Mouse (Mus musculus): ENCODE data around the gene Ift140. TPM values are rescaled to one million over a fixed set of nuclear protein-coding genes. Genes with fewer than 3 reads are reported as not detected.

Ift140 gene
- total RNA-seq, 1 experiment from 2014 or later: 35.1 TPM

DNA sequence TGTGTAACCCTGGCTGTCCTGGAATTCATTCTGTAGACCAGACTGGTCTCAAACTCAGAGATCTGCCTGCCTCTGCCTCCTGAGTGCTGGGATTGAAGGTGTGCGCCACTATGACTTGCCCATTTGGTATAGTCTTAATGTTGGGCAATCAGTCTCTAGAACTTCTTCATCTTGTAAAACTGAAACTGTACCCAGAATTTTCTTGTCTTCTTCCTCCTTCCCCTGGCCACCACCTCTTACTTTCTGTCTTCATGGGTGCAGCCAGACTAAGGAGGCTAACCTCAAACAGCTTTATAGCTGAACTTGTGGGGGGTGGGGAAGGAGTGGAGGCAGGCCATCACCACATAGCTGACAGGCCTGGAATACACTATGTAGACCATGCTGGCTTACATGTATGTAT lies 122.9 kb downstream of the Ift140 start:
- ATAC-seq (replicated peaks in 1 of 2; ENCODE audit: insufficient read depth in 1 of 2, low FRiP score in 2 of 2, low TSS enrichment in 1 of 2, low read depth in 1 of 2, poor library complexity in 2 of 2, severe bottlenecking in 2 of 2): no peak

DNA sequence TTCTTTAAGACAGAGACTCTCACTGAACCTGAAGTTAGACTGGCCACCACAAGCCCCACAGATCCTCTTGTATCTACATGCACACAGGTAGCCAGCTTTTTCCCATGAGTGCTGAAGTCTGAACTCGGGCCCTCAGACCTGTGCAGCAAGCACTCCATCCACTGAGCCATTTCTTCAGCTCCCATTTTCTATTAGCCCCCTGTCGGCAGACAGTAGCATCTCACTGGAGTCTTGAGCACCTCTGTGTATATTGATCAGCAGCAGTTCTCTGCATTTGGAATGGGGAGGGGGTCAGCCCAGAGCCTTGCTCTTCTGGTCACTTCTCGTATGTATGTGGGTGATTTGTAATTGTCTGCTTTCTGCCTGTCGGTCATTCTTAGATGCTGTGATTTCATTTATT lies 124.1 kb downstream of the Ift140 start:
- ATAC-seq (replicated peaks in 1 of 2; ENCODE audit: insufficient read depth in 1 of 2, low FRiP score in 2 of 2, low TSS enrichment in 1 of 2, low read depth in 1 of 2, poor library complexity in 2 of 2, severe bottlenecking in 2 of 2): no peak

Other genes starting within 250 kb of the Ift140 start
- 0.44 TPM in 1 of 2 replicates, not detected in the other for gene Meiob, start 211.8 kb upstream of the Ift140 start, total RNA-seq (2017)
- gene Hagh, start 175.9 kb upstream of the Ift140 start, total RNA-seq (2017): 24.5 and 24.6 TPM in 2 replicates
- 15.0 and 19.6 TPM in 2 replicates for gene Fahd1, start 165.7 kb upstream of the Ift140 start, total RNA-seq (2017)
- gene Igfals, start 150.1 kb upstream of the Ift140 start, total RNA-seq (2017): not detected in 2 replicates
- gene Nubp2, start 129.7 kb upstream of the Ift140 start, total RNA-seq (2017): 27.9 and 33.1 TPM in 2 replicates
- gene Spsb3, start 129.4 kb upstream of the Ift140 start, total RNA-seq (2017): 6.0 and 12.9 TPM in 2 replicates
- gene Eme2, start 121.0 kb upstream of the Ift140 start, total RNA-seq (2017): 13.7 and 27.3 TPM in 2 replicates
- 23.1 and 25.8 TPM in 2 replicates for gene Mrps34, start 121.0 kb upstream of the Ift140 start, total RNA-seq (2017)
- 22.5 and 44.1 TPM in 2 replicates for gene Nme3, start 119.6 kb upstream of the Ift140 start, total RNA-seq (2017)
- 32.8 and 48.7 TPM in 2 replicates for gene Mapk8ip3, start 79.1 kb upstream of the Ift140 start, total RNA-seq (2017)
- gene Jpt2, start 55.4 kb upstream of the Ift140 start, total RNA-seq (2017): 71.0 and 108 TPM in 2 replicates
- 13.3 and 15.4 TPM in 2 replicates for gene Cramp1l, start 297 bp upstream of the Ift140 start, total RNA-seq (2017)
- not detected in 2 replicates for gene Tmem204, start 67.5 kb downstream of the Ift140 start, total RNA-seq (2017)
- gene Telo2, start 99.9 kb downstream of the Ift140 start, total RNA-seq (2017): 22.5 and 28.7 TPM in 2 replicates
- gene Ptx4, start 104.7 kb downstream of the Ift140 start, total RNA-seq (2017): 0.40 TPM in 1 of 2 replicates, not detected in the other
- gene Clcn7, start 117.3 kb downstream of the Ift140 start, total RNA-seq (2017): 7.0 and 7.7 TPM in 2 replicates
- gene Ccdc154, start 146.4 kb downstream of the Ift140 start, total RNA-seq (2017): not detected in 2 replicates
- gene Gm38655, start 159.4 kb downstream of the Ift140 start, total RNA-seq (2017): not detected in 2 replicates
- 13.3 and 18.7 TPM in 2 replicates for gene BC003965, start 168.5 kb downstream of the Ift140 start, total RNA-seq (2017)
- gene Unkl, start 172.3 kb downstream of the Ift140 start, total RNA-seq (2017): 11.6 and 14.4 TPM in 2 replicates
- gene Gnptg, start 224.0 kb downstream of the Ift140 start, total RNA-seq (2017): 16.6 and 21.9 TPM in 2 replicates
- gene Tsr3, start 224.1 kb downstream of the Ift140 start, total RNA-seq (2017): 29.1 and 29.9 TPM in 2 replicates
- gene Baiap3, start 240.3 kb downstream of the Ift140 start, total RNA-seq (2017): 1.3 and 1.8 TPM in 2 replicates